Mouse (Mus musculus) MEL (cell line): ENCODE results near the gene Kcnk7.

Source experiments
- CTCF ChIP-seq, 3 experiments: IDR thresholded peaks in 2 of 3; conservative IDR thresholded peaks in 1 of 3; 2 replicates each; pipeline ENCODE4 v1.5.1; 2011 to 2012; ENCODE audit warnings: low read length in 3 of 3, low read depth in 2 of 3, mild to moderate bottlenecking in 2 of 3, improper control_type of control experiment in 1 of 3, inconsistent platforms in 1 of 3, mixed read lengths in 1 of 3, moderate library complexity in 1 of 3; ENCODE audit not compliant: control insufficient read depth in 1 of 3, insufficient read depth in 1 of 3, poor library complexity in 1 of 3, severe bottlenecking in 1 of 3
- EP300 ChIP-seq, 2 experiments: IDR thresholded peaks; 2 replicates each; pipeline ENCODE4 v1.6.1; 2011; ENCODE audit warnings: improper control_type of control experiment in 2 of 2, low read length in 2 of 2, low read depth in 1 of 2, mild to moderate bottlenecking in 1 of 2
- HCFC1 ChIP-seq: IDR thresholded peaks from 2 replicates; pipeline ENCODE4 v1.6.1; 2012; ENCODE audit warnings: low read depth, mild to moderate bottlenecking, inconsistent platforms, low read length, improper control_type of control experiment, moderate library complexity
- MAX ChIP-seq: IDR thresholded peaks from 2 replicates; pipeline ENCODE4 v1.6.1; 2011; ENCODE audit warnings: low read length, improper control_type of control experiment
- MYC ChIP-seq: IDR thresholded peaks from 2 replicates; pipeline ENCODE4 v1.6.1; 2011; ENCODE audit warnings: low read depth, mild to moderate bottlenecking, low read length, improper control_type of control experiment, moderate library complexity
- POLR2A ChIP-seq, 2 experiments: IDR thresholded peaks; 2 replicates each; pipeline ENCODE4 v1.6.1; 2011 to 2012; ENCODE audit warnings: low read length in 2 of 2, mild to moderate bottlenecking in 2 of 2, control low read depth in 1 of 2, improper control_type of control experiment in 1 of 2, low read depth in 1 of 2, moderate library complexity in 1 of 2; ENCODE audit not compliant: control insufficient read depth in 1 of 2, insufficient read depth in 1 of 2, poor library complexity in 1 of 2
- RAD21 ChIP-seq: IDR thresholded peaks from 2 replicates; pipeline ENCODE4 v1.6.1; 2011; ENCODE audit warnings: mild to moderate bottlenecking, low read depth, low read length, improper control_type of control experiment
- SIN3A ChIP-seq: IDR thresholded peaks from 2 replicates; pipeline ENCODE4 v1.6.1; 2012; ENCODE audit warnings: low read length, improper control_type of control experiment, inconsistent platforms
- SMC3 ChIP-seq: IDR thresholded peaks from 2 replicates; pipeline ENCODE4 v1.6.1; 2011; ENCODE audit warnings: low read depth, low read length, improper control_type of control experiment
- TCF12 ChIP-seq: IDR thresholded peaks from 2 replicates; pipeline ENCODE4 v1.6.1; 2014; ENCODE audit warnings: low read depth, mild to moderate bottlenecking, inconsistent platforms, low read length, improper control_type of control experiment, moderate library complexity

- TF ChIP-seq TCF12 = no peak
- TF ChIP-seq CTCF (IDR thresholded peaks at IDR 0.05 in 2 of 3, conservative IDR thresholded peaks at IDR 0.05 in 1 of 3; ENCODE audit: control insufficient read depth in 1 of 3, insufficient read depth in 1 of 3, low read depth in 2 of 3, low read length in 3 of 3, poor library complexity in 1 of 3, severe bottlenecking in 1 of 3) = no peak
- TF ChIP-seq POLR2A (IDR thresholded peaks at IDR 0.05; ENCODE audit: control insufficient read depth in 1 of 2, insufficient read depth in 1 of 2, low read depth in 1 of 2, low read length in 2 of 2, poor library complexity in 1 of 2) = no peak
- no peak for TF ChIP-seq MYC
- TF ChIP-seq EP300 (IDR thresholded peaks at IDR 0.05; ENCODE audit: low read depth in 1 of 2, low read length in 2 of 2) = no peak
- no peak for TF ChIP-seq SIN3A
- TF ChIP-seq MAX = no peak
- no peak for TF ChIP-seq SMC3
- TF ChIP-seq RAD21 = no peak
- TF ChIP-seq HCFC1 = no peak
Observed at GRCm38 (mm10) chr19:5756321-5756985, 52.3 kb downstream of the Kcnk7 start.
